Mouse (Mus musculus) kidney, postnatal 0 days (tissue): ENCODE measurements around the gene Adam1a. TPM values are rescaled to one million over a fixed set of nuclear protein-coding genes. Genes with fewer than 3 reads are reported as not detected.

Experiments
- ATAC-seq: fragments of 200-750 bp; cut with Nextera tagmentation; replicated peaks from 2 replicates; pipeline ENCODE4 v1.8.0; 2017; ENCODE audit warnings: low read depth, moderate number of reproducible peaks, moderate TSS enrichment, moderate library complexity; ENCODE audit not compliant: low FRiP score
- DNase-seq: peaks from one replicate; pipeline ENCODE4 v3.0.0-alpha.2; 2016; ENCODE audit warnings: low spot score
- H3K27ac ChIP-seq: fragments of 300-500 bp; sonication (generic); 2 replicates; pipeline ENCODE4 v1.5.1; 2014; ENCODE audit warnings: mild to moderate bottlenecking
- H3K27me3 ChIP-seq: fragments of 300-500 bp; sonication (generic); 2 replicates; pipeline ENCODE4 v1.6.1; 2014; ENCODE audit warnings: low read length, mixed read lengths; ENCODE audit not compliant: insufficient read depth
- H3K36me3 ChIP-seq: fragments of 300-500 bp; sonication (generic); 2 replicates; pipeline ENCODE4 v1.6.1; 2014; ENCODE audit warnings: low read length, mixed read lengths; ENCODE audit not compliant: insufficient read depth
- H3K4me1 ChIP-seq: fragments of 300-500 bp; sonication (generic); replicated peaks from 2 replicates; pipeline ENCODE4 v1.6.1; 2014; ENCODE audit warnings: antibody characterized with exemption, low read length, mixed read lengths; ENCODE audit not compliant: insufficient read depth
- H3K4me2 ChIP-seq: fragments of 300-500 bp; sonication (generic); 2 replicates; pipeline ENCODE4 v1.6.1; 2014; ENCODE audit warnings: mild to moderate bottlenecking, low read length, moderate library complexity, mixed read lengths
- H3K4me3 ChIP-seq: fragments of 300-500 bp; sonication (generic); replicated peaks from 2 replicates; pipeline ENCODE4 v1.5.1; 2014; ENCODE audit warnings: low read depth, low read length
- H3K9ac ChIP-seq: fragments of 300-500 bp; sonication (generic); 2 replicates; pipeline ENCODE4 v1.6.1; 2014; ENCODE audit warnings: low read depth, low read length
- H3K9me3 ChIP-seq: fragments of 300-500 bp; sonication (generic); replicated peaks from 2 replicates; pipeline ENCODE4 v1.6.1; 2016; ENCODE audit warnings: low read length, inconsistent platforms, mixed read lengths
- CTCF ChIP-seq: IDR thresholded peaks from 2 replicates; pipeline ENCODE4 v1.5.1; 2016; ENCODE audit warnings: antibody characterized with exemption, low read depth, mild to moderate bottlenecking, moderate library complexity
- WGBS: fragments of 180-500 bp; shearing (Covaris S2); extraction: QIAGEN DNeasy Blood & Tissue Kit; methylation state at CpG from one replicate; pipeline ENCODE4 v1.1.7; 2014; 5-methylcytosine and 5-hydroxymethylcytosine counted together
- polyA plus RNA-seq: library from polyadenylated mRNA; unstranded; fragments of >200 nt; fragmentation: Nextera tagmentation; extraction: Ambion mirVana; gene quantifications from 2 replicates; pipeline ENCODE4 v1.2.1, GENCODE M21; 2015

The Adam1a gene
- 0.72 and 1.0 TPM in 2 replicates for polyA plus RNA-seq

DNA sequence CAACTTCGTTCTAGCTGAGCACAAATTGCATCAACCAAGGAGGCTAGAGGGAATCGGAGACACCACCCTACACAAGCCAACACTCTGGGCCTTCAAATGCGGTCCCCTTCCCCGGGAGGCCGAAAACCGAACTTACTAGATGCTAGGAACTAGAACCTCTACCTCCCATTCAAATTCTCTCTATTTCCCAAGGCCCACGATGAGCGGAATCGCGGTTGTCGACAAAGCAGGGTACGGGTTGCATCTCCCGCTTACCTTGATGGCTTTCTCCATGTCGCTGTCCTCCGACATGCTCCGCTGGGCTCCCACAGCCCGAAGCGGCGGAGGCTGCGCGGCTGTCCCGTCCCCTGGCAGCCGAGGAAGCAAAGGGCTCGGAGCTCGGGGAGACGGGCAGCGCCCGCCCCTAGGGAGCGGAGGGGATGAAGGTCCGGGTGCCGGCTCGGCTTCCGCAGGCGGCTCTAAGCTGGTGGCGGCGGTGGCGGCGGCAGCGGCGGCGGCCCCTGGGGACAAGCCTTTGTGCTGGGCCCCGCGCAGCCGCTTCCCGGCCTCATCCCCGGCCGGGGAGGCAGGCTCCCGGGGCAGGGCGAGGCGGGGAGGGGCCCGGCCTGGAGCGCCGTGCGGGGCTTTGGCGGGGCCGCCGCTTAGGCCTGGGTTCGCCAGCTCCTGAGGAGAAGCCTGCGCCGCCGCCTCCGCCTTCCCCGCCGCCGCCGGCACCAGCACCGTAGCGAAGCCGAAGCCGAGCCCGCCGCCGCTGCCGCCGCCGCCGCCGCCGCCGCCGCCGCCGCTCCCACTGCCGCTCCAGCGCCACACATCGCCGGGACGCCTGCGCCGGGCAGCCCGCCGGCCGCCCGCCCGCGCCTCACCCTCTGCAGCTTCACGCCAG is at the start of gene Adam1a, which contains the start of gene Gm42878:
Gene Adam1a, minus strand, starts transcription at position 573 of the 883 bp plus-strand sequence.
Gene Gm42878, minus strand, starts transcription at position 573 of the 883 bp plus-strand sequence.
- H3K36me3 ChIP-seq: no peaks in the 10 kb centered on the region
- under 1% methylated on average over 62 of the region's 97 CpGs for WGBS
- H3K9ac ChIP-seq: peak within 1 kb of the TSS; percentile 98
- DNase-seq (peak; percentile 33), ATAC-seq (peak; percentile 63)
- TF ChIP-seq CTCF: no peak
- no peaks in the 10 kb centered on the region for H3K27me3 ChIP-seq
- peak within 1 kb of the TSS; percentile 95 for H3K27ac ChIP-seq
- no peaks in the 10 kb centered on the region for H3K9me3 ChIP-seq
- peak within 1 kb of the TSS; percentile 57 for H3K4me3 ChIP-seq
- peaks cover 7% of the 10 kb centered on the region for H3K4me1 ChIP-seq
- peak within 1 kb of the TSS; percentile 75 for H3K4me2 ChIP-seq

DNA sequence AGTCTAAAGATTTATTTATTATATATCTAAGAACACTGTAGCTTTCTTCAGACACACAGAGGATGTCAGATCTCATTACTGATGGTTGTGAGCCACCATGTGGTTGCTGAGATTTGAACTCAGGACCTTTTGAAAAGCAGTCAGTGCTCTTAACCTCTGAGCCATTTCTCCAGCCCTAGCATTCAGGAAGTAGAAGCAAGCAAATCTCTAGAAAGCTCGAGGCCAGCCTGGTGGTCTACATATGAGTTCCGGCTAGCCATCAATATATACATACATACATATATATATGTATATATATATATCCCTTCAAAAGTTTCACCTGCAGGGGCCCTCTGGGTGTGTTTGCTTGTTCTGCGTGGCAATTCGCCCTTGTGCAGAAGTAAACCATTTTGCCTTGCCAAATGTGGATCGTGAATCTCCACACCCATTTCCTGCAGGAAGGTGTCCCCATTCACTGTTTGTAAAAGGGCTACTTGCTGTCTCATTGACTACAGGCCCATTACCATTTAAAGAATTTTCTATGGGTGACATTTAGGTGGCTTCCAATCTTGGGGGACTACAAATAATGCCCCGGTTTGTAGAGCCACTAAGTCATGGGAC is 49.5 kb upstream of the Adam1a start:
- DNase-seq: no peak
- H3K27ac ChIP-seq: no peak overlapping the region
- no peaks in the 10 kb centered on the region for H3K9me3 ChIP-seq
- H3K4me3 ChIP-seq: no peak overlapping the region
- no peak overlapping the region for H3K4me2 ChIP-seq
- 78% methylated on average over 6 of the region's 6 CpGs for WGBS
- peaks cover 11% of the 10 kb centered on the region for H3K4me1 ChIP-seq
- no peak for ATAC-seq
- TF ChIP-seq CTCF: no peak
- H3K36me3 ChIP-seq: no peaks in the 10 kb centered on the region
- no peak overlapping the region for H3K9ac ChIP-seq
- H3K27me3 ChIP-seq: no peaks in the 10 kb centered on the region

DNA sequence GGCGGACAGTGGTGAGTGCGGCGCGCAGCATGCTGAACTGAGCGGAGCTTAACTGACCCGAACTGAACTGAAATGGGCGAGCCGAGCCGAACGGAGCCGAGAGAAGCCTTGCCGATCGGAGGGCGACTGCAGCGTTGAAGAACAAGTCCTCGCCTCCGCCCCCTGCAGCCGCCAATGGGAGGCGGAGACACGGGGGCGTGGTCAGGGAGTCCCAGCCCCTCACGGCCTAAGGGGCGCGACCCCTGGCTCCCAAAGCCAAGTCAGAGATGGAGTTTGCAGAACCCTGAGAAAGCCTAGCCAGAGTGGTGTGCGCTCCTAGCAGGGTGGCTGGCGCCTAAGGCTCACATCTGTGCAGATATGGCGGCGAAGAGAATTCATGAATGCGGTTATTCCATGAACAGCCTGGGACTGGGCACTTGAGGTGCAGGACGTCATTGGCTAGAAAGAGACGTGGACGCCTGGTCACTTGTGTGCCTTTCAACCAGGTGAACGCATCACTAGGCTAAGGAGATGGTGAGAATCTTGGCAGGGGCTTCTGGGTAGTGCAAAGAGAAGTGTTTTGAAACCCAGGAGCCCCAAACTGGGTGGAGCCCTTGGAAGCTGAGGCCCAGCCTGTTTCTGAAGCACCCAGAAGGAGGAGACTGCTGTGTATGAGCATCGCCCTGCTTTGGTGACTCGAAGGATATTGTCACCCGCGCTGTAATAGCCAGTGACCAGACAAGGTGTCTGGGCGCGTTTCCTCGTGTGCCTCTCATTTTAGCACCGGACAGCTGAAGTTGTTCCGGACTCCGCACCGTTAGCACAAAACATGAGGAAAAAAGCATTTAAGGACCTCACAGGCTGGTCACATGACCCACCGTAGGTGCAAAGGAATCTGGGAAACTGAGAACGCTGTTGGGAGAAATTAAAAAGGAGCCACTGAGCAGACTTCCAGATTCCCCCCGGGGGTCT is 48.4 kb upstream of the Adam1a start, which contains the start of gene Aldh2:
Gene Aldh2, minus strand, starts transcription at position 374 of the 951 bp plus-strand sequence.
- Histone ChIP-seq H3K4me1 (peaks cover 11% of the 10 kb centered on the region), H3K4me3 (peak within 1 kb of the TSS; percentile 66), H3K36me3 (no peaks in the 10 kb centered on the region), H3K27ac (peak within 1 kb of the TSS; percentile 83), H3K27me3 (no peaks in the 10 kb centered on the region), H3K9me3 (no peaks in the 10 kb centered on the region), H3K4me2 (peak within 1 kb of the TSS; percentile 98), H3K9ac (peak within 1 kb of the TSS; percentile 82)
- WGBS: 4% methylated on average over 47 of the region's 47 CpGs
- DNase-seq (peak; percentile 95), ATAC-seq (peak; percentile 87)
- peak; percentile 44 for TF ChIP-seq CTCF

DNA sequence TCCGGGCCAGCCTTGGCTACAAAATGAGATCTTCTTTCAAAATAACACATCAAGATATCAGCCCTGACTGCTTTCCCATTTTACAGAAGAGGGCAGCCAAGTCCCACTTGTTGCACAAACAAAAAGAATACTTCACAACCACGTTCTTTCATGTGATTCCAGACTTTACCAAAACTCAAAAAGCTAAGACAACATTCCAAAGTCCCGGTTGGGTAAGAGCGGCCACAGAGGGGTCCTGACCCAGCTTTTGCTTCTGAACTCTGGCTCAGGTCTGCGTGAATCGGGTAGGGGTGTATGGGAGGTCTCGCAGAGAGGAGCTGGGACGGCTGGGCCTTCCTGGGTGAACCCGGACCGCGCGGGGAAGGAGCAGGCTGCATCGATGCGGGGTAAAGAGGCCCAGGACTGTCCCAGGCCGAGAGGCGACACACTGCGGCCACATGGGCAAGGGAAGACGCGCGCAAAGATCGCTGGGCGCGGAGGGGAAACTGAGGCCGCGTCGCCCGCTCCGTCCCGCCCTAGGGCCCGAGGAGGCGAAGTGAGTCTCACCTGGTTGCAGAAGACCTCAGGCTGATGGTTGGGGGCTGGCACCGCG is 47.6 kb upstream of the Adam1a start:
- Histone ChIP-seq H3K27ac (peak overlapping the region; percentile 83), H3K4me3 (peak overlapping the region; percentile 66), H3K36me3 (no peaks in the 10 kb centered on the region), H3K4me2 (peak overlapping the region; percentile 98), H3K9me3 (no peaks in the 10 kb centered on the region), H3K27me3 (no peaks in the 10 kb centered on the region), H3K4me1 (peaks cover 11% of the 10 kb centered on the region), H3K9ac (peak overlapping the region; percentile 82)
- no peak; the same call in 1 of the 2 replicates for TF ChIP-seq CTCF
- 3% methylated on average over 33 of the region's 33 CpGs for WGBS
- peak; percentile 21 for DNase-seq
- ATAC-seq: peak; percentile 18; the same call in 1 of the 2 replicates

DNA sequence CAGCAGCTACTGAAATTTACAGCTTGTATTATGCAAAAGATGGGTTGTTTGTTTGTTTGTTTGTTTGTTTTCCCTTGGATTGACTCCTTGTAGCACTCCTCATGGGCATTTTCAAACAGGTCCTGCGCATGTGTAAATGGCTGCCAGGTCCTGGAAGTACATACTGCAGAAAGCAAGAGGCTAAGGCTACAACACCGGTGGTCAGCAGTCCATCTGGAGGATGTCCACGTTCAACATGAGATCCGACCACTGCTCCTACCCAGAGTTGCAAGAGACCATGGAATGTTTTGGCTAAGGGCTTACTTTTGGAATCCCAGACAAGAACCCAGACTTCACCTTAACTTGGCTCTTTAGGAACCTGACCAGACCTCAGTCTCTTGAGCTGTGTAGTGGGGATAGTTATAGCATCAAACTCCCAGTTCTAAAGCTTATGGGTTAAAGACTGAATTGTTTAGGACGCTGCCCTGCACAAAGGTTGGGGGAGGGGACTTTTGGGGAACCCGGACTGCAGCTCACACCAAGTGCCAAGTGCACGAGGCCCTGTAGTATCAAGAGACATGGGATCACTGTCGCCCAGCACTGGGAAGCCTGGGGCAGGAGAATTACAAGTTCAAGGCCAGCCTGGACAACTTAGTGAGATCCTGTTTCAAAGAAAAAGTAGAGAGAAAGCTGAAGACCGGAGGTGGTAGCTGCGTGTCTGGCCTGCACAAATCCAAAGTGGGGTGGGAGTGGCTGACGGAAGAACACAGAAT is 47.0 kb upstream of the Adam1a start:
- DNase-seq (peak; percentile 14), ATAC-seq (no peak)
- no peaks in the 10 kb centered on the region for H3K9me3 ChIP-seq
- no peaks in the 10 kb centered on the region for H3K27me3 ChIP-seq
- H3K4me3 ChIP-seq: peak overlapping the region; percentile 66; the same call in 1 of the 2 replicates
- TF ChIP-seq CTCF: no peak
- WGBS: 53% methylated on average over 11 of the region's 11 CpGs
- H3K4me1 ChIP-seq: peaks cover 11% of the 10 kb centered on the region
- H3K4me2 ChIP-seq: peak overlapping the region; percentile 98
- no peak overlapping the region for H3K9ac ChIP-seq
- no peaks in the 10 kb centered on the region for H3K36me3 ChIP-seq
- H3K27ac ChIP-seq: no peak overlapping the region
